Mouse (Mus musculus) hindbrain, embryonic 13.5 days (tissue): ENCODE results near the gene Ralbp1. TPM values are rescaled to one million over a fixed set of nuclear protein-coding genes. Genes with fewer than 3 reads are reported as not detected.

ENCODE experiments used
- ATAC-seq: fragments of 200-750 bp; cut with Nextera tagmentation; 2 replicates; pipeline ENCODE4 v1.8.0; 2017; ENCODE audit warnings: moderate TSS enrichment; ENCODE audit not compliant: low FRiP score
- H3K27ac ChIP-seq: fragments of 300-500 bp; sonication (generic); 2 replicates; pipeline ENCODE4 v1.5.1; 2015; ENCODE audit warnings: inconsistent platforms, mild to moderate bottlenecking, moderate library complexity
- H3K27me3 ChIP-seq: fragments of 300-500 bp; sonication (generic); 2 replicates; pipeline ENCODE4 v1.6.1; 2015; ENCODE audit warnings: mild to moderate bottlenecking, inconsistent platforms
- H3K36me3 ChIP-seq: fragments of 300-500 bp; sonication (generic); 2 replicates; pipeline ENCODE4 v1.6.1; 2015; ENCODE audit warnings: mild to moderate bottlenecking, inconsistent platforms
- H3K4me1 ChIP-seq: fragments of 300-500 bp; sonication (generic); replicated peaks from 2 replicates; pipeline ENCODE4 v1.6.1; 2015; ENCODE audit warnings: inconsistent platforms
- H3K4me2 ChIP-seq: fragments of 300-500 bp; sonication (generic); 2 replicates; pipeline ENCODE4 v1.6.1; 2015; ENCODE audit warnings: inconsistent platforms, mild to moderate bottlenecking, moderate library complexity
- H3K4me3 ChIP-seq: fragments of 300-500 bp; sonication (generic); 2 replicates; pipeline ENCODE4 v1.5.1; 2015; ENCODE audit warnings: mild to moderate bottlenecking, inconsistent platforms
- H3K9ac ChIP-seq: fragments of 300-500 bp; sonication (generic); 2 replicates; pipeline ENCODE4 v1.6.1; 2015; ENCODE audit warnings: mild to moderate bottlenecking, inconsistent platforms
- H3K9me3 ChIP-seq: fragments of 300-500 bp; sonication (generic); 2 replicates; pipeline ENCODE4 v1.6.1; 2016; ENCODE audit warnings: inconsistent platforms
- WGBS: fragments of 180-500 bp; shearing (Covaris S2); methylation state at CpG from one replicate; pipeline ENCODE4 v1.1.7; 2015; 5-methylcytosine and 5-hydroxymethylcytosine counted together
- polyA plus RNA-seq: library from polyadenylated mRNA; unstranded; fragments of >200 nt; fragmentation: Nextera tagmentation; extraction: Ambion mirVana; gene quantifications from 2 replicates; pipeline ENCODE4 v1.2.1, GENCODE M21; 2015

The Ralbp1 gene
- polyA plus RNA-seq, 1 experiment from 2014 or later: 58.3 TPM

DNA sequence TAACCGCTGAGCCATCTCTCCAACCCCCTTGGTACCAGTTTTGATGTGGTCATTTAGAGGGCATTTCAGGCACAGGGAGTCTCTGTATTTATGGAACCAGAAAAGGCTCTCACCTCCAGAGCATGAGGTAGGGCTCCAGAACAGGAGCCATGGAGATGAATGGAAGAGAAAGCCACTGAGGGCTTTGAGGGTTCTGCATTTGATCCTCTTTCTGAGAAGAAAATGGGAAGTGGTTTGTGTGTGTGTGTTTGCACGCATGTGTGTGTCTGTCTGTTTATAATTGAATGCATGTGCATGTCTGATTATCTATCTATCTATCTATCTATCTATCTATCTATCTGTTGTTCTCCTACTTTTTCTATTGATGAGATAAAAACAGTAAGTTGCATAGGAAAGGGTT lies 26.6 kb upstream of the Ralbp1 start:
- 92% methylated on average over 2 of the region's 2 CpGs for WGBS
- no peak overlapping the region for H3K4me2 ChIP-seq
- ATAC-seq: no peak
- no peak overlapping the region for H3K27ac ChIP-seq
- H3K9ac ChIP-seq: no peak overlapping the region
- no peaks in the 10 kb centered on the region for H3K9me3 ChIP-seq
- H3K27me3 ChIP-seq: no peaks in the 10 kb centered on the region
- peaks cover 13% of the 10 kb centered on the region for H3K4me1 ChIP-seq
- H3K4me3 ChIP-seq: no peak overlapping the region
- H3K36me3 ChIP-seq: no peaks in the 10 kb centered on the region

DNA sequence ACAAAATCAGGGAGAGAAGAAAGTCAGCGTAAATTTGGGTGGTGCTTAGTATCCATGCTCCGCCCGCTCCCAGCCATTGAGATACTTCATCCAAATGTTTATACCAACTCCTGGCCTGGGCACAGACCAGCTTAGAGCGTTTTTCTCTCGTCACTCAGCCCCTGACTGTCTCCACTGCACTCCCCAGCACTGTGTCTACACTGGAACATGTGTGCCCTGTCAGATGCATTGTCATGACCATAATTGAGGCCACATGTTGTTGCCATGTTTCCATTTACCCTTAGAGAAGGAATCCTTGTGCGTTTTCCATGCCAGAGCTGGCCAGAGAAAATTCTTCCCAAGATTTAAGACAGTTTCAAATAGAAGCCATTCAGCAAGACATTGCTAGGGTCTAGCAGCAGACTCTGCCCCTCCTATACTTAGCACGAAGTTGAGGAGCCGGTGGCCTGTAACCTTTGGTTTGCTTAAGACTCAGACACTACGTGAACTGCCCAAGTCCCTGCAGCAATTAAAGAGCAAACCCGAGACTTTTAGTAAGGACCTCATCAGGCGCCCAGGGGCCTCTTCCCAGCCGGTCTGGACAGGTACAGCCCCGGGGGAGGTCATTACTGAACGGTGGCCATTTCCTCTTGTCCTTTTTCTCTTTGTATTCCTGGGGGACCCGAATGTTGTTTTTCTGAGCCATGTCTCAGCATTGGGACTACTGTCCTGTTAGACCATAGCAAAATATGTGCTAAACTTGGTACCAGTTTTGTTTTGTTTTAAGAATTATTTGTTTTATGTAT lies 25.9 kb upstream of the Ralbp1 start:
- no peak overlapping the region for H3K4me2 ChIP-seq
- no peak for ATAC-seq
- H3K9me3 ChIP-seq: no peaks in the 10 kb centered on the region
- H3K36me3 ChIP-seq: no peaks in the 10 kb centered on the region
- no peak overlapping the region for H3K27ac ChIP-seq
- peaks cover 13% of the 10 kb centered on the region for H3K4me1 ChIP-seq
- H3K4me3 ChIP-seq: no peak overlapping the region
- 84% methylated on average over 15 of the region's 15 CpGs for WGBS
- H3K9ac ChIP-seq: no peak overlapping the region
- no peaks in the 10 kb centered on the region for H3K27me3 ChIP-seq

DNA sequence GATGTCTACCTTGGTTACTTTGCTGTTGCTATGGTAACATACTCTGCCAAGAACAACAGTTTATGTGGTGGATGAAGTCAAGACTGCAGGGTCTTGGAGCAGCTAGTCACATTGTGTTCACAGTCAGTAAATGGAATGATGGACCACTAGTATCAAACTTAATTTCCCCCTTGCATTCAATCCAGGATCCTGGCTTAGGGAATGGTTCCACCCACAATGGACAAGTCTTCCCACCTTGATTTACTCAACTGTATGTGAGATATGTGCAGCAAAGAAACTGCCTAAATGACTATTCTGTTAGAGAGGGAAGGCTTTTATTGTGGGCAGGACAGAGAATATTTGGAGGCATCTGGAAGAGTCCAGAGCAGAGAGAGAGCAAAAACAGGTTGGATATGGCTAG lies 22.7 kb upstream of the Ralbp1 start:
- H3K9ac ChIP-seq: no peak overlapping the region
- H3K4me1 ChIP-seq: no peaks in the 10 kb centered on the region
- no peak overlapping the region for H3K4me2 ChIP-seq
- H3K27ac ChIP-seq: no peak overlapping the region
- peaks cover 3% of the 10 kb centered on the region; the same call in 1 of the 2 replicates for H3K9me3 ChIP-seq
- no peak overlapping the region for H3K4me3 ChIP-seq
- H3K27me3 ChIP-seq: no peaks in the 10 kb centered on the region
- H3K36me3 ChIP-seq: peaks cover 6% of the 10 kb centered on the region; the same call in 1 of the 2 replicates
- ATAC-seq: no peak

DNA sequence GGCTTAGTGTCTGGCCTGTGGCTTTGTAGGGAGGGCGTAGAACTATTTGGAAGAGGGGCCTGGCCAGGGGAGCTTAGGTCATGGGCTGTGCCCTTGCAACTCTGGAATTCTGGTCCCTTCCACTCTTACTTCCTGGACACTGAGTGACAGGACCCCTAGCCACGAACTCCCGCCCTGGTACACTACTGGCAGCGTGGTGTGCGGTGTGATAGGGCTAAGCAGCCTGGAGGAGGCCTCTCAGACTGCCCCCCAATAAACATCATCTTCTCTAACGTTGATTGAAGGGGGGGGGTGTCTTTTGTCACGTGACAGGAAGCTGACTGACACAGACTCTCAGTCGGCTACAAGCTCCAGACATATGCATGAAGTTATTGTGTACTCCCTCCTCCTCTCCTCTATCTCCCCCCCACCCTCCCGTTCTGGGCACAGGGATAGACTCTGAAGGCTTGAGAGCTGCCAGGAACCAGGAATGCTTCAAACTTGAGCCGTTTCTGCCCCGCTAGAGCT lies 21.4 kb upstream of the Ralbp1 start:
- Histone ChIP-seq H3K9ac (no peak overlapping the region), H3K4me3 (no peak overlapping the region), H3K27ac (no peak overlapping the region), H3K4me2 (no peak overlapping the region), H3K9me3 (peaks cover 6% of the 10 kb centered on the region; the same call in 1 of the 2 replicates), H3K27me3 (no peaks in the 10 kb centered on the region), H3K36me3 (peaks cover 9% of the 10 kb centered on the region; the same call in 1 of the 2 replicates), H3K4me1 (no peaks in the 10 kb centered on the region)
- WGBS: 71% methylated on average over 11 of the region's 11 CpGs
- no peak for ATAC-seq

DNA sequence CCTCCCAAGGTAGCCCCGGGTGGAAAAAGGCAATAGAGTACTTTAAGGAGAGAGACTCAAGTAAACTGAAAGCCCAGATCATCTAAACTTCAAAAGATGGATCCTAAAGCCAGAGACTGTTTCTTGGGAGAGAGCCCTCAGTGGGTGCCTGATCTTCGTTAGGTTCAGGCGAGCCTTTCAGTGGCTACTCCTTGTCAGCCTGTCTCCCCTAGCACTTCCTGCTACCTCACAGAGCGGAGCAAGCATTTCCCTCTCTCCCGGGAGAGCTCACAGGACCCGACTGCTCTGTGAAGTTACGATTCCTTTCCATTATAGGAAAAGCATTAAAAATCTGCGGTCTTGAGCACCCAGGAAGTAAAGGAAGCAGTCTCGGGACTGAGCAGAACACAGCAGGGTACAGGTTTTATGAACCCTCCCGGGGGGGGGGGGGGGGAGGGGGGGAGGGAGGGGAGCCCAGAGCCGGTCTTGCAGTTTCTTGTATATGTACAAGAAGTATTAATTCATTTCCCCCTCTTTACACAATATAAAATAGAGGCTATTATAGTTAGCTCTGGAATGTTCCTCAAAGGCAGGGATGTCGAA lies 20.8 kb upstream of the Ralbp1 start:
- H3K4me3 ChIP-seq: no peak overlapping the region
- no peak overlapping the region for H3K4me2 ChIP-seq
- no peak overlapping the region for H3K27ac ChIP-seq
- H3K27me3 ChIP-seq: no peaks in the 10 kb centered on the region
- WGBS: 53% methylated on average over 12 of the region's 12 CpGs
- H3K4me1 ChIP-seq: no peaks in the 10 kb centered on the region
- no peak for ATAC-seq
- no peak overlapping the region for H3K9ac ChIP-seq
- peaks cover 6% of the 10 kb centered on the region; the same call in 1 of the 2 replicates for H3K9me3 ChIP-seq
- peaks cover 9% of the 10 kb centered on the region; the same call in 1 of the 2 replicates for H3K36me3 ChIP-seq

DNA sequence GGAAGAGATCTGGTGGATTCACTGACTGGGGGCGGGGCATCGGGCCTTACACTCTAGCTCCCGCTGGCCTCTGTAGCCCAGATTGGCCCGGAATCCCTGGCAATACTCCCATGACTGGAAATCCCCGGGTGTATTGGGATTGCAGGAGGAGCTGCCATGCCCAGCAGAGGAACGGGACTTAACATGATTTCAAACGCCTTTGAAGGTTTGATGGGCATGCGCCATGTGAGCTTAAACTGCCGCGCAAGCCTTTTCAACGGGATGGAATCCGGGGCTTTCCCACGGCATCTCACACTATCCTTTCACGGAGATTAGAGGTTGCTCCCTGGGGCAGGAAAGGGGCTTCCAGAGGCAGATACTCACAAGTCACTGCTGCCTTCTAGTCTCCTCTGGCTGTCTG lies 19.6 kb upstream of the Ralbp1 start:
- Histone ChIP-seq H3K36me3 (peaks cover 9% of the 10 kb centered on the region; the same call in 1 of the 2 replicates), H3K9me3 (peaks cover 6% of the 10 kb centered on the region; the same call in 1 of the 2 replicates), H3K27me3 (no peaks in the 10 kb centered on the region), H3K4me2 (no peak overlapping the region), H3K27ac (no peak overlapping the region), H3K4me1 (no peaks in the 10 kb centered on the region), H3K9ac (no peak overlapping the region), H3K4me3 (no peak overlapping the region)
- ATAC-seq: no peak
- WGBS: 84% methylated on average over 14 of the region's 14 CpGs

DNA sequence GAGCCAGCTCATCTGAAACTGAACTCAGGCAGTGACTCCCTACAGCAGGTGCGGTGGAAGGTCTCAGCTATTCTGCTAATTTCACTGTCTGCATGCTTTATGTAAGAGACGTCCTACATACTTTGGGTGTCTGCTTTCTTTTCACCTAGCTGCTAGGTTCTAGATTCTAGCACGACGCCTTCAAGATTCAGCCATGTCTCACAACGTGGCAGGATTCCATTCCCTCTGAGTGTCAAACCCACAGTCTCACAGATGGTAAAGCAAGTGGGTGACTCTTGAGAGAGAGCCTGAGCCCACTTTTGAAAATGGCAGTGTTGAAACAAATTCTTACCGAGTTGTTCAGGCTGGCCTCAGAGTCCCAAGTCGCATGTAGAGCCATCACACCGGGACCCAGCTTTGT lies 18.2 kb upstream of the Ralbp1 start:
- Histone ChIP-seq H3K4me2 (no peak overlapping the region), H3K27ac (no peak overlapping the region), H3K9me3 (peaks cover 6% of the 10 kb centered on the region; the same call in 1 of the 2 replicates), H3K9ac (no peak overlapping the region), H3K36me3 (peaks cover 9% of the 10 kb centered on the region; the same call in 1 of the 2 replicates), H3K4me1 (no peaks in the 10 kb centered on the region), H3K27me3 (no peaks in the 10 kb centered on the region), H3K4me3 (no peak overlapping the region)
- 94% methylated on average over 8 of the region's 8 CpGs for WGBS
- ATAC-seq: no peak

DNA sequence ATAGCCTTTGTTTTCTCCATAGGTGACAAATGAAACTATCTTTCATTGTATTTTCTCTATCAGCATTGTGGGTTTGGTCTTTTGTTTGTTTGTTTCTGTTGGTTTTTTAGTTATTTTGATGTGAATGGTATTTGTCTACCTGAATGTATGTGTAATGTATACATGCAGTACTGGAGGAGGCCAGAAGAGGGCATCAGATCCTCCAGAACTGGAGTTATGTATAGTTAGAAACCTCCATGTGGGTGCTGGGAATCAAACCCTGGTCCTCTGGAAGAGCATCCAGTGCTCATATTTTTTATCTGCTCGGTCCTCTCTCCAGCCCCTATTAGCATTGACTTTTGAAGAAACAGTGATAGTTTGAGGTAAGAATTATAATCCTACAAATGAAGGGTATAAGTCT lies 17.4 kb upstream of the Ralbp1 start:
- H3K27me3 ChIP-seq: no peaks in the 10 kb centered on the region
- no peak overlapping the region for H3K4me2 ChIP-seq
- ATAC-seq: no peak
- peaks cover 9% of the 10 kb centered on the region; the same call in 1 of the 2 replicates for H3K36me3 ChIP-seq
- H3K27ac ChIP-seq: no peak overlapping the region
- H3K4me3 ChIP-seq: no peak overlapping the region
- no peak overlapping the region for H3K9ac ChIP-seq
- H3K4me1 ChIP-seq: no peaks in the 10 kb centered on the region
- WGBS: 94% methylated on average over 1 of the region's 1 CpGs
- H3K9me3 ChIP-seq: peaks cover 6% of the 10 kb centered on the region; the same call in 1 of the 2 replicates

DNA sequence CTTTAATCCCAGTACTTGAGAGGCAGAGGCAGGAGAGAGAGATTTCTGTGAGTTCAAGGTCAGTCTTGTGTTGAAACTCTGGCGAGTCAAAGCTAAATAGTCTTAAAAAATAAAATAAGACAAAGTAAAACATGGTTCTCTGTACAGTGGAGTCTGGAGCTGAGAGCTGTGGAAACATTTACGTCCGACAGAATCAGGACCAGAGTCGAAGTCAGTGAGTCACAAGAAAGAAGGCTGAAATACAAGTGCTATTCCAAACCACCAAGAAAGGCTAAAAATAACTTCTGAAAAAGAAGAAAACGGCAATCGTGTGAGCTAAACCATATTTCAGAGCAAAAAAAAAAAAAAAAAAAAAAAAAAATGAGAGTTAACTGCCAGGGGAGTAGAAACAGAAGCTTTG lies 16.7 kb upstream of the Ralbp1 start:
- peaks cover 9% of the 10 kb centered on the region; the same call in 1 of the 2 replicates for H3K36me3 ChIP-seq
- H3K9ac ChIP-seq: no peak overlapping the region
- WGBS: 91% methylated on average over 6 of the region's 6 CpGs

DNA sequence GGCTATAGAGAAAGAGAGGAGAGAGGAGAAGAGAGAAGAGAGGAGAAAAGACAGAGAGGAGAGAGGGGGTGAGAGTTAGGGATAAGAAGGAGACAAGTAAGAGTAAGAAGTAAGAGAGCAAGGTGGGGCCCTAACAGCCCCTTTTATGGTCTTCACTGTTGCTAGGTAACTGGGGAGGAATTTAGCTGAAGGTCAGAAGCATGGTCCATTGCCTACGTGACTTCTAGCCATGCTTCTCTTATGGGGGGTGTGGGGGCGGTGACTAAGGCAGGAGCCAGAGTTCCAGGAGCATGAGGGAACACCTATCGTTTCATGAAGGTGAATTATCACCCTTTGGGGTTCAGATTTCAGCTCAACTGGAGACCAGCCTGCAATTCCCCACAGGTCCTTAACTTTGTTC lies 10.4 kb upstream of the Ralbp1 start:
- 68% methylated on average over 3 of the region's 3 CpGs for WGBS

More for the DNA sequence above, 16.7 kb upstream of the Ralbp1 start:
- Histone ChIP-seq H3K4me2 (no peak overlapping the region), H3K9me3 (peaks cover 6% of the 10 kb centered on the region; the same call in 1 of the 2 replicates), H3K4me3 (no peak overlapping the region), H3K27ac (no peak overlapping the region), H3K27me3 (no peaks in the 10 kb centered on the region), H3K4me1 (no peaks in the 10 kb centered on the region)
- ATAC-seq: no peak

DNA sequence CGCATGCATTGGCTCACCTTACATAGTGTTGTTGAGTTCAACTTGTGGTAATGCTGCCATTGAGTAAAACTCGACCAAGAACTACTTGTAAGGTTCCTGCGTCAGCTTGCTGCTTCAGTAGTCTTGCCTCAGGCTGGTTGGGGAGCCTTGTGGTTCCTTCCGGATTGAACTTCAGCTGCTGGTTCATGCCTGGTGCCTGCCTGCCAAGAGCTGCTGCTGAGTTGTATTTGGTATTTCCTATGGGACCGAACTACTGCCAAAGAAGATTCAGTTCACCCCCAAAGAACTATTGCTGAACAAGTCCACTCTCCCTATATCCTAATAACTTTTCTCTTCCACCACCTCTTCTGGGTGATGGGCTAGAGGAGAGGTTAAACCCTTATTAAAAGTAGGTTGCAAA lies 3.9 kb upstream of the Ralbp1 start:
- H3K9ac ChIP-seq: no peak overlapping the region
- no peak overlapping the region for H3K27ac ChIP-seq
- peaks cover 11% of the 10 kb centered on the region for H3K4me1 ChIP-seq
- H3K4me2 ChIP-seq: no peak overlapping the region
- no peak overlapping the region for H3K4me3 ChIP-seq
- H3K36me3 ChIP-seq: no peaks in the 10 kb centered on the region
- H3K9me3 ChIP-seq: no peaks in the 10 kb centered on the region
- WGBS: 88% methylated on average over 5 of the region's 5 CpGs
- H3K27me3 ChIP-seq: no peaks in the 10 kb centered on the region
- no peak for ATAC-seq

More for the DNA sequence above, 10.4 kb upstream of the Ralbp1 start:
- H3K9me3 ChIP-seq: no peaks in the 10 kb centered on the region
- H3K4me3 ChIP-seq: no peak overlapping the region
- no peak overlapping the region for H3K9ac ChIP-seq
- no peak overlapping the region for H3K27ac ChIP-seq
- no peaks in the 10 kb centered on the region for H3K4me1 ChIP-seq
- no peaks in the 10 kb centered on the region for H3K27me3 ChIP-seq
- no peaks in the 10 kb centered on the region for H3K36me3 ChIP-seq
- H3K4me2 ChIP-seq: no peak overlapping the region
- ATAC-seq: no peak

DNA sequence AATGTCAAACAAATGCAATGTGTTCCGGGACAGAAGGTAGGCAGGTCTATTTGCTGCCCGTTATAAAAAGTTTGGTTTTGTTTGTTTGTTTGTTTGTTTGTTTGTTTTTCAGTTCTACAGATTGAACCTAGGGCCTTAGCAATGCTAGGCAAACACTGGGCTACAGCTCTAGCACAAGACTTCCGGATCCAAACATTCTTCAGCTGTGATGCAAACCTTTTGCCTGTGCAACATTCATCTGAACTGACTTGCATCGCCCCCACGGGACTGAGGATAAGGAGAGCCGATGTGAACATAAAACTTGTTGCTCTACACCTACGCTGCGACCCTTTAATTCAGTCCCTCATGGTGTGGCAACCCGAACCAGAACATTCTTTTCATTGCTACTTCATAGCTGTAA lies 973 bp upstream of the Ralbp1 start:
- Histone ChIP-seq H3K4me3 (peak overlapping the region; percentile 95; the same call in 1 of the 2 replicates), H3K4me1 (peaks cover 35% of the 10 kb centered on the region), H3K9me3 (no peaks in the 10 kb centered on the region), H3K4me2 (peak overlapping the region; percentile 71), H3K27ac (peak overlapping the region; percentile 97; the same call in 1 of the 2 replicates), H3K27me3 (no peaks in the 10 kb centered on the region), H3K9ac (peak overlapping the region; percentile 82), H3K36me3 (no peaks in the 10 kb centered on the region)
- 81% methylated on average over 9 of the region's 9 CpGs for WGBS
- ATAC-seq: no peak
